Comparison of ENCODE assay signal across 19 mouse cellular contexts in genomic region chr4:124774429-124774828, GRCm38 (mm10). TPM values are rescaled to one million over a fixed set of nuclear protein-coding genes. Genes with fewer than 3 reads are reported as not detected.
DNase-seq lines count a peak whose midpoint lies in the region; ATAC-seq and TF ChIP-seq lines count a peak whose summit lies in the region.
"Had no signal": no experiment of that assay in that cellular context is flagged by ENCODE, and none has a peak within 500 bp of the region (broad histone marks: within the 10 kb centered on the region; RNA-seq: fewer than 3 reads in every experiment).

No protein-coding gene starts in this region.

- H3K79me2 ChIP-seq in MEL (ENCODE audit: control insufficient read depth, insufficient read depth, low read length, poor library complexity), result peaks cover 20% of the 10 kb centered on the region

- H3K4me1 ChIP-seq in G1E (ENCODE audit: insufficient read depth, low read depth, low read length) (peaks cover 69% of the 10 kb centered on the region), MEL (ENCODE audit: control insufficient read depth in 1 of 2, insufficient read depth in 2 of 2, low read length in 2 of 2) (peaks cover 22 to 48% of the 10 kb centered on the region in 2 experiments)
- peaks cover 35% of the 10 kb centered on the region for H3K4me1 ChIP-seq in liver, postnatal 0 days (ENCODE audit: insufficient read depth)
- H3K4me1 ChIP-seq: hindbrain, embryonic 12.5 days; limb, embryonic 10.5 days had no signal

- H3K36me3 ChIP-seq in G1E (replicated peaks) (peaks cover 78% of the 10 kb centered on the region), MEL (ENCODE audit: control insufficient read depth in 1 of 2, insufficient read depth in 2 of 2, low read length in 2 of 2) (peaks cover 8 to 43% of the 10 kb centered on the region in 2 experiments)
- H3K36me3 ChIP-seq in liver, postnatal 0 days (replicated peaks; ENCODE audit: insufficient read depth, low read length), result peaks cover 18% of the 10 kb centered on the region

- peak overlapping the region; percentile 48 for H3K27ac ChIP-seq in MEL (ENCODE audit: control insufficient read depth, low read depth, low read length)
- H3K27ac ChIP-seq in liver, postnatal 0 days (ENCODE audit: low read depth), result peak overlapping the region; percentile 89
- H3K27ac ChIP-seq: heart, embryonic 15.5 days; hindbrain, embryonic 12.5 days; limb, embryonic 10.5 days had no signal

- TF ChIP-seq CTCF in G1E (IDR thresholded peaks at IDR 0.05; ENCODE audit: low read depth, low read length) (no peak), MEL (IDR thresholded peaks at IDR 0.05 in 2 of 3, conservative IDR thresholded peaks at IDR 0.05 in 1 of 3; ENCODE audit: control insufficient read depth in 1 of 3, insufficient read depth in 1 of 3, low read depth in 2 of 3, low read length in 3 of 3, poor library complexity in 1 of 3, severe bottlenecking in 1 of 3) (no peak)
- no peak for TF ChIP-seq CTCF in liver, postnatal 0 days (IDR thresholded peaks at IDR 0.05; ENCODE audit: low read depth)

- H3K9me3 ChIP-seq in G1E (replicated peaks) (no peaks in the 10 kb centered on the region), MEL (replicated peaks; ENCODE audit: insufficient read depth, low read length) (no peaks in the 10 kb centered on the region)
- H3K9me3 ChIP-seq in liver, postnatal 0 days (ENCODE audit: low read length), result no peaks in the 10 kb centered on the region
- H3K9me3 ChIP-seq: heart, embryonic 15.5 days; hindbrain, embryonic 12.5 days; limb, embryonic 10.5 days had no signal

- 39% methylated on average over 2 of the region's 2 CpGs for WGBS in liver, postnatal 0 days (ENCODE audit: insufficient replicate concordance)

- no peak overlapping the region for H3K9ac ChIP-seq in MEL (ENCODE audit: control insufficient read depth, low read depth, low read length, poor library complexity, severe bottlenecking)
- peak overlapping the region; percentile 31; the same call in 1 of the 2 replicates for H3K9ac ChIP-seq in liver, postnatal 0 days (replicated peaks)
- H3K9ac ChIP-seq: heart, embryonic 15.5 days; hindbrain, embryonic 12.5 days; lung, embryonic 14.5 days had no signal

- TF ChIP-seq RAD21 in MEL (IDR thresholded peaks at IDR 0.05; ENCODE audit: low read depth, low read length), result no peak

- H3K4me2 ChIP-seq in liver, postnatal 0 days (ENCODE audit: low read depth, low read length), result peak overlapping the region; percentile 57
- H3K4me2 ChIP-seq: heart, embryonic 15.5 days; hindbrain, embryonic 12.5 days; lung, embryonic 14.5 days had no signal

- no peak overlapping the region; the same call in 1 of the 2 replicates for H3K4me3 ChIP-seq in G1E (ENCODE audit: low read depth, low read length)
- no peak overlapping the region for H3K4me3 ChIP-seq in MEL (ENCODE audit: control insufficient read depth in 1 of 2, insufficient read depth in 1 of 2, low read depth in 2 of 2, low read length in 2 of 2)
- no peak overlapping the region for H3K4me3 ChIP-seq in liver, postnatal 0 days (ENCODE audit: low read depth, low read length)
- H3K4me3 ChIP-seq: heart, embryonic 15.5 days; hindbrain, embryonic 12.5 days; limb, embryonic 10.5 days had no signal

- TF ChIP-seq EP300 in MEL (IDR thresholded peaks at IDR 0.05; ENCODE audit: low read depth in 1 of 2, low read length in 2 of 2), result peak; percentile 91 to 93
- TF ChIP-seq EP300 in liver, postnatal 0 days (IDR thresholded peaks at IDR 0.05; ENCODE audit: low read depth), result peak; percentile 96

- TF ChIP-seq POLR2A in MEL (IDR thresholded peaks at IDR 0.05; ENCODE audit: control insufficient read depth in 1 of 2, insufficient read depth in 1 of 2, low read depth in 1 of 2, low read length in 2 of 2, poor library complexity in 1 of 2), result no peak

- DNase-seq in G1E (ENCODE audit: low spot score) (peak; percentile 45), MEL (ENCODE audit: low read depth, low spot score) (peak; percentile 80)
- peak; percentile 45 for DNase-seq in liver, postnatal 0 days
- DNase-seq in embryo, embryonic 11 days, result no peak
- no peak for DNase-seq in kidney, adult 8-10 months
- no peak for DNase-seq in cerebellum, adult 11 months
- DNase-seq: adrenal gland, postnatal 36 days; cerebellum, adult 8-10 months; gastrocnemius, postnatal 14 days; kidney, adult 18-20 months; kidney, postnatal 36 days; lung, embryonic 14.5 days had no signal

- peak; percentile 67 for ATAC-seq in G1E (ENCODE audit: extremely low read depth, insufficient number of reproducible peaks, low FRiP score, poor library complexity, severe bottlenecking)
- peak; percentile 95 for ATAC-seq in erythroid progenitor cell, adult 5-6 weeks (replicated peaks; ENCODE audit: low FRiP score, poor library complexity, severe bottlenecking)
- ATAC-seq in liver, postnatal 0 days, result peak; percentile 96
- ATAC-seq: activated CD4-positive, CD25-positive, alpha-beta regulatory T cell, adult 4 months; CD4-positive, CD25-positive, alpha-beta regulatory T cell, adult 4 months; midbrain, embryonic 16.5 days had no signal

- H3K27me3 ChIP-seq in G1E (ENCODE audit: insufficient read depth, low read length), result no peaks in the 10 kb centered on the region
- H3K27me3 ChIP-seq in MEL (ENCODE audit: control insufficient read depth in 1 of 2, insufficient read depth in 2 of 2, low read length in 2 of 2), result no peaks in the 10 kb centered on the region
- H3K27me3 ChIP-seq in liver, postnatal 0 days (ENCODE audit: insufficient read depth, low read length), result no peaks in the 10 kb centered on the region
- H3K27me3 ChIP-seq: heart, embryonic 15.5 days; hindbrain, embryonic 12.5 days had no signal

TF ChIP-seq in MEL, 35 proteins besides CTCF, POLR2A, EP300 and RAD21 (continues in another document):
- TF ChIP-seq POLR2AphosphoS2 (IDR thresholded peaks at IDR 0.05; ENCODE audit: low read length) (no peak), HCFC1 (IDR thresholded peaks at IDR 0.05; ENCODE audit: low read depth, low read length) (no peak), UBTF (IDR thresholded peaks at IDR 0.05; ENCODE audit: borderline replicate concordance, insufficient read depth, low read depth, low read length) (no peak), USF2 (IDR thresholded peaks at IDR 0.05; ENCODE audit: borderline replicate concordance in 1 of 2, insufficient read depth in 1 of 2, low read depth in 1 of 2, low read length in 2 of 2) (no peak), TAL1 (IDR thresholded peaks at IDR 0.05; ENCODE audit: low read length) (peak; percentile 91), NELFE (IDR thresholded peaks at IDR 0.05; ENCODE audit: low read depth, low read length) (no peak), MXI1 (IDR thresholded peaks at IDR 0.05; ENCODE audit: low read depth, low read length) (peak; percentile 79; the same call in 1 of the 2 replicates), MAZ (IDR thresholded peaks at IDR 0.05; ENCODE audit: low read depth, low read length) (0 out of 2 replicates have a peak, but pooled peaks have one; percentile 28), MYC (IDR thresholded peaks at IDR 0.05; ENCODE audit: low read depth, low read length) (peak; percentile 70; the same call in 1 of the 2 replicates), KAT2A (conservative IDR thresholded peaks at IDR 0.05; ENCODE audit: low read depth, low read length) (no peak), TCF12 (IDR thresholded peaks at IDR 0.05; ENCODE audit: low read depth, low read length) (peak; percentile 97), SIN3A (IDR thresholded peaks at IDR 0.05; ENCODE audit: low read length) (peak; percentile 77), MYB (IDR thresholded peaks at IDR 0.05; ENCODE audit: low read depth, low read length) (0 out of 2 replicates have a peak, but pooled peaks have one; percentile 29), SMC3 (IDR thresholded peaks at IDR 0.05; ENCODE audit: low read depth, low read length) (no peak), GABPA (IDR thresholded peaks at IDR 0.05; ENCODE audit: low read depth, low read length) (no peak), GATA1 (IDR thresholded peaks at IDR 0.05; ENCODE audit: low read depth, low read length) (peak; percentile 95), ETS1 (IDR thresholded peaks at IDR 0.05; ENCODE audit: low read depth, low read length) (peak; percentile 73), ZNF384 (IDR thresholded peaks at IDR 0.05; ENCODE audit: low read depth, low read length) (peak; percentile 54), BHLHE40 (IDR thresholded peaks at IDR 0.05; ENCODE audit: borderline replicate concordance, low read depth, low read length) (no peak)

RNA-seq across cellular contexts. Expression of gene Mtf1, which starts 27.5 kb away (rescaled TPM):
- total RNA-seq in G1E (2014; fragmentation: Nextera tagmentation) (21.5 and 31.5 TPM in 2 replicates), G1E (2017) (20.7 and 22.5 TPM in 2 replicates), MEL (2012; rRNA removed) (15.5 and 17.8 TPM in 2 replicates)
- polyA plus RNA-seq in G1E (2012) (7.6 and 9.7 TPM in 2 replicates), MEL (2012; ENCODE audit: insufficient read depth in 1 of 2, insufficient read length in 2 of 2, low read depth in 1 of 2, low replicate concordance in 2 of 2, missing spikeins in 1 of 2) (10 to 100 TPM; 28.9 to 37.8 TPM)
- total RNA-seq in erythroid progenitor cell, adult 5-6 weeks (2015; ENCODE audit: low replicate concordance), result 8.6 and 21.4 TPM in 2 replicates
- 7.0 and 25.2 TPM in 2 replicates for total RNA-seq in erythroid progenitor cell, adult 5-6 weeks (2017; ENCODE audit: low replicate concordance)
- polyA plus RNA-seq in liver, postnatal 0 days (2015; fragmentation: Nextera tagmentation; extraction: Ambion mirVana), result 9.1 and 9.8 TPM in 2 replicates

RNA-seq across cellular contexts. Expression of gene Inpp5b, which starts 32.8 kb away (rescaled TPM):
- total RNA-seq in G1E (2014; fragmentation: Nextera tagmentation) (127 and 141 TPM in 2 replicates), G1E (2017) (119 and 128 TPM in 2 replicates), MEL (2012; rRNA removed) (27.7 and 28.6 TPM in 2 replicates)
- polyA plus RNA-seq in G1E (2012) (48.3 and 51.4 TPM in 2 replicates), MEL (2012; ENCODE audit: insufficient read depth in 1 of 2, insufficient read length in 2 of 2, low read depth in 1 of 2, low replicate concordance in 2 of 2, missing spikeins in 1 of 2) (10 to 100 TPM in 1 of 2 experiments, not detected in 1; 52.5 TPM)
- 49.9 and 84.0 TPM in 2 replicates for total RNA-seq in erythroid progenitor cell, adult 5-6 weeks (2015; ENCODE audit: low replicate concordance)
- total RNA-seq in erythroid progenitor cell, adult 5-6 weeks (2017; ENCODE audit: low replicate concordance), result 40.2 and 70.5 TPM in 2 replicates
- 15.5 and 19.5 TPM in 2 replicates for polyA plus RNA-seq in liver, postnatal 0 days (2015; fragmentation: Nextera tagmentation; extraction: Ambion mirVana)

RNA-seq across cellular contexts. Expression of gene Sf3a3, which starts 59.9 kb away (rescaled TPM):
- total RNA-seq in G1E (2014; fragmentation: Nextera tagmentation) (106 and 126 TPM in 2 replicates), G1E (2017) (168 and 172 TPM in 2 replicates), MEL (2012; rRNA removed) (136 and 144 TPM in 2 replicates)
- polyA plus RNA-seq in G1E (2012) (53.7 and 56.7 TPM in 2 replicates), MEL (2012; ENCODE audit: insufficient read depth in 1 of 2, insufficient read length in 2 of 2, low read depth in 1 of 2, low replicate concordance in 2 of 2, missing spikeins in 1 of 2) (100 to 1,000 TPM; 127 to 295 TPM)
- 21.3 and 37.7 TPM in 2 replicates for total RNA-seq in erythroid progenitor cell, adult 5-6 weeks (2015; ENCODE audit: low replicate concordance)
- total RNA-seq in erythroid progenitor cell, adult 5-6 weeks (2017; ENCODE audit: low replicate concordance), result 43.6 and 54.1 TPM in 2 replicates
- polyA plus RNA-seq in liver, postnatal 0 days (2015; fragmentation: Nextera tagmentation; extraction: Ambion mirVana), result 37.1 and 37.2 TPM in 2 replicates

Comparison
In these comparisons a context has a peak if more than half of its experiments do, and no peak if none do; other contexts are left out.
1. DNase-seq: peak in G1E (single experiment), MEL (single experiment) and liver, postnatal 0 days (single experiment); none in embryo, embryonic 11 days (single experiment), kidney, adult 8-10 months (0 of 2) and cerebellum, adult 11 months (single experiment).
2. Peak in every context shown above with its lines, with median percentiles within 50 percentile points of each other: ATAC-seq.